Mouse (Mus musculus): ENCODE data around the gene Vmn1r123. TPM values are rescaled to one million over a fixed set of nuclear protein-coding genes. Genes with fewer than 3 reads are reported as not detected.

The Vmn1r123 gene
- not detected for polyA plus RNA-seq (2014; fragmentation: Illumina TruSeq; extraction: RNeasy Lipid Tissue Mini Kit (QIAGEN cat#74804); ENCODE audit: insufficient read depth, low read depth, low replicate concordance)

GRCm38 (mm10) chr7:21161885-21162284 is at the start of gene Vmn1r123:
Vmn1r123 (plus strand) TSS chr7:21162185.

GRCm38 (mm10) chr7:21134028-21134427 is 28.0 kb upstream of the Vmn1r123 start, which contains the start of gene Vmn1r122:
Vmn1r122 (minus strand) TSS chr7:21134128.

GRCm38 (mm10) chr7:21190323-21190722 is 28.3 kb downstream of the Vmn1r123 start, which contains the start of gene Gm5157:
Gm5157 (minus strand) TSS chr7:21190423.

Other genes with a start within 250 kb of the Vmn1r123 start
- not detected for gene Vmn1r118, start 249.8 kb upstream of the Vmn1r123 start, polyA plus RNA-seq (2014; fragmentation: Illumina TruSeq; extraction: RNeasy Lipid Tissue Mini Kit (QIAGEN cat#74804); ENCODE audit: insufficient read depth, low read depth, low replicate concordance)
- gene Vmn1r119, start 149.7 kb upstream of the Vmn1r123 start, polyA plus RNA-seq (2014; fragmentation: Illumina TruSeq; extraction: RNeasy Lipid Tissue Mini Kit (QIAGEN cat#74804); ENCODE audit: insufficient read depth, low read depth, low replicate concordance), result not detected
- gene Vmn1r120, start 108.4 kb upstream of the Vmn1r123 start, polyA plus RNA-seq (2014; fragmentation: Illumina TruSeq; extraction: RNeasy Lipid Tissue Mini Kit (QIAGEN cat#74804); ENCODE audit: insufficient read depth, low read depth, low replicate concordance), result not detected
- not detected for gene Vmn1r121, start 63.7 kb upstream of the Vmn1r123 start, polyA plus RNA-seq (2014; fragmentation: Illumina TruSeq; extraction: RNeasy Lipid Tissue Mini Kit (QIAGEN cat#74804); ENCODE audit: insufficient read depth, low read depth, low replicate concordance)
- not detected for gene Vmn1r122, start 28.1 kb upstream of the Vmn1r123 start, polyA plus RNA-seq (2014; fragmentation: Illumina TruSeq; extraction: RNeasy Lipid Tissue Mini Kit (QIAGEN cat#74804); ENCODE audit: insufficient read depth, low read depth, low replicate concordance)
- not detected for gene Gm5157, start 28.2 kb downstream of the Vmn1r123 start, polyA plus RNA-seq (2014; fragmentation: Illumina TruSeq; extraction: RNeasy Lipid Tissue Mini Kit (QIAGEN cat#74804); ENCODE audit: insufficient read depth, low read depth, low replicate concordance)
- gene Vmn1r124, start 98.4 kb downstream of the Vmn1r123 start, polyA plus RNA-seq (2014; fragmentation: Illumina TruSeq; extraction: RNeasy Lipid Tissue Mini Kit (QIAGEN cat#74804); ENCODE audit: insufficient read depth, low read depth, low replicate concordance), result not detected
- not detected for gene Vmn1r125, start 110.0 kb downstream of the Vmn1r123 start, polyA plus RNA-seq (2014; fragmentation: Illumina TruSeq; extraction: RNeasy Lipid Tissue Mini Kit (QIAGEN cat#74804); ENCODE audit: insufficient read depth, low read depth, low replicate concordance)
- gene Vmn1r126, start 139.3 kb downstream of the Vmn1r123 start, polyA plus RNA-seq (2014; fragmentation: Illumina TruSeq; extraction: RNeasy Lipid Tissue Mini Kit (QIAGEN cat#74804); ENCODE audit: insufficient read depth, low read depth, low replicate concordance), result not detected
- gene Vmn1r127, start 157.7 kb downstream of the Vmn1r123 start, polyA plus RNA-seq (2014; fragmentation: Illumina TruSeq; extraction: RNeasy Lipid Tissue Mini Kit (QIAGEN cat#74804); ENCODE audit: insufficient read depth, low read depth, low replicate concordance), result not detected
- gene Vmn1r128, start 187.2 kb downstream of the Vmn1r123 start, polyA plus RNA-seq (2014; fragmentation: Illumina TruSeq; extraction: RNeasy Lipid Tissue Mini Kit (QIAGEN cat#74804); ENCODE audit: insufficient read depth, low read depth, low replicate concordance), result not detected
- not detected for gene Vmn1r129, start 199.1 kb downstream of the Vmn1r123 start, polyA plus RNA-seq (2014; fragmentation: Illumina TruSeq; extraction: RNeasy Lipid Tissue Mini Kit (QIAGEN cat#74804); ENCODE audit: insufficient read depth, low read depth, low replicate concordance)